Mouse (Mus musculus): ENCODE measurements at regions not wholly inside any gene's neighbourhood (a gene's known extent, or its start where the extent isn't known, plus 50 kb on each side); places are given as distances from the start of the nearest gene placed in this dataset.

- Histone ChIP-seq H3K9me3 (ENCODE audit: control insufficient read depth, low read length) (no peaks in the 10 kb centered on the region), H3K4me1 (ENCODE audit: control insufficient read depth, insufficient read depth, low read length) (0 out of 2 replicates have a peak, but pooled peaks cover 2% of the 10 kb centered on the region), H3K36me3 (ENCODE audit: control insufficient read depth, insufficient read depth, low read length) (no peaks in the 10 kb centered on the region), H3K4me2 (ENCODE audit: low read depth) (no peak overlapping the region), H3K4me3 (ENCODE audit: low read depth, low read length) (no peak overlapping the region), H3K27me3 (ENCODE audit: control insufficient read depth, insufficient read depth, low read length) (no peaks in the 10 kb centered on the region), H3K27ac (ENCODE audit: low read depth, low read length) (no peak overlapping the region), H3K9ac (ENCODE audit: low read length) (no peak overlapping the region)
- DNase-seq (ENCODE audit: low spot score) (no peak), ATAC-seq (ENCODE audit: insufficient read depth, low FRiP score, low TSS enrichment) (no peak)
- 96% methylated on average over 2 of the region's 2 CpGs for WGBS
Observed at GRCm38 (mm10) chr10:98016596-98017304, 290.2 kb upstream of the C030005K15Rik start.

DNA sequence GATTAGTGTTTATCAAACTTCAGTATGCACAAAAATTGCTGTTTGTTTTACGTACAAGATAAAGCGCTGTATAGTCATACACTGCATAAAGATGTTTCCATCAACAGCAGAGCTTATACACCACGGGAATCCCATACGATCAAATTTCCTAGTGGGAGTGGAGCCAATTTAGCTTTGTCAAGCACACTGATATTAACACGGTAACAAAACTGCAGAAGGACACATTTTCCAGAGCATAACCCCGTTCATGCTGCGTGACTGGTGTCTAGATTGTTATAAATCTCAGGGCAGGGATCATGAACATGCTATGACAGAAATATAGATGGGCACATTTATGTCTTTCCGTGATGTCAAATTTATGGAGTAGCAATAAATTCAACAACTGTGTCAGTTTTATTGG is 302.6 kb upstream of the C030005K15Rik start:
- Histone ChIP-seq H3K9ac (ENCODE audit: low read length) (no peak overlapping the region), H3K9me3 (ENCODE audit: control insufficient read depth, low read length) (no peaks in the 10 kb centered on the region), H3K27me3 (ENCODE audit: control insufficient read depth, insufficient read depth, low read length) (no peaks in the 10 kb centered on the region), H3K4me2 (ENCODE audit: low read depth) (no peak overlapping the region), H3K27ac (ENCODE audit: low read depth, low read length) (no peak overlapping the region), H3K4me3 (ENCODE audit: low read depth, low read length) (no peak overlapping the region), H3K36me3 (ENCODE audit: control insufficient read depth, insufficient read depth, low read length) (no peaks in the 10 kb centered on the region), H3K4me1 (ENCODE audit: control insufficient read depth, insufficient read depth, low read length) (no peaks in the 10 kb centered on the region)
- 69% methylated on average over 8 of the region's 8 CpGs for WGBS
- DNase-seq (ENCODE audit: low spot score) (no peak), ATAC-seq (ENCODE audit: insufficient read depth, low FRiP score, low TSS enrichment) (no peak)

- DNase-seq (ENCODE audit: low spot score) (no peak), ATAC-seq (ENCODE audit: insufficient read depth, low FRiP score, low TSS enrichment) (no peak)
- H3K27me3 ChIP-seq (ENCODE audit: control insufficient read depth, insufficient read depth, low read length), result no peaks in the 10 kb centered on the region
- H3K9ac ChIP-seq (ENCODE audit: low read length), result no peak overlapping the region
- H3K4me1 ChIP-seq (ENCODE audit: control insufficient read depth, insufficient read depth, low read length), result no peaks in the 10 kb centered on the region
- WGBS, result 52% methylated on average over 3 of the region's 3 CpGs
- no peak overlapping the region for H3K27ac ChIP-seq (ENCODE audit: low read depth, low read length)
- no peaks in the 10 kb centered on the region for H3K36me3 ChIP-seq (ENCODE audit: control insufficient read depth, insufficient read depth, low read length)
- H3K4me3 ChIP-seq (ENCODE audit: low read depth, low read length), result no peak overlapping the region
- no peaks in the 10 kb centered on the region for H3K9me3 ChIP-seq (ENCODE audit: control insufficient read depth, low read length)
- no peak overlapping the region for H3K4me2 ChIP-seq (ENCODE audit: low read depth)
Observed at GRCm38 (mm10) chr10:98029621-98030020, 303.1 kb upstream of the C030005K15Rik start.

DNA sequence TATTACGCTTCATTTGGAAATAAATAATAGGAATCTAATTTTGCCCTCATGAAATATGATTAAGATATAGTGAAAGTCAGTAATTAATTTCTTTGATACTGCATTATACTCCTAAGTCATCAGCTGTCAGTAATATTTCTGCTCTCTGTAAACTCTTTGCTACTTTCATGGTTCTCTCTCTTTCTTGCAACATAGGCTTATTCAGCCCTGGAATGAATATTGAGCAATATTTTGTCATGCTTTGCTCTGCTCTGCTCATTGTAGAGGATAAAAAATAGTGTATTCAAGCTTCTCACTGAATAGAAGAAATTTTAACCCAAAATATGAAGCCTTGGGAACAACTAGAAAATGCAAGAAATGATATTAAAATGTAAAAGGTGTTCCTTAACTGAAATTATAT is 306.1 kb upstream of the C030005K15Rik start:
- H3K27me3 ChIP-seq (ENCODE audit: control insufficient read depth, insufficient read depth, low read length), result no peaks in the 10 kb centered on the region
- no peak overlapping the region for H3K9ac ChIP-seq (ENCODE audit: low read length)
- no peaks in the 10 kb centered on the region for H3K4me1 ChIP-seq (ENCODE audit: control insufficient read depth, insufficient read depth, low read length)
- no peak overlapping the region for H3K4me2 ChIP-seq (ENCODE audit: low read depth)
- no peaks in the 10 kb centered on the region for H3K36me3 ChIP-seq (ENCODE audit: control insufficient read depth, insufficient read depth, low read length)
- DNase-seq (ENCODE audit: low spot score), result no peak
- no peaks in the 10 kb centered on the region for H3K9me3 ChIP-seq (ENCODE audit: control insufficient read depth, low read length)
- H3K27ac ChIP-seq (ENCODE audit: low read depth, low read length), result no peak overlapping the region
- 93% methylated on average over 1 of the region's 1 CpGs for WGBS
- H3K4me3 ChIP-seq (ENCODE audit: low read depth, low read length), result no peak overlapping the region
- ATAC-seq (ENCODE audit: insufficient read depth, low FRiP score, low TSS enrichment), result no peak

- Histone ChIP-seq H3K4me1 (ENCODE audit: control insufficient read depth, insufficient read depth, low read length) (no peaks in the 10 kb centered on the region), H3K4me3 (ENCODE audit: low read depth, low read length) (no peak overlapping the region), H3K27ac (ENCODE audit: low read depth, low read length) (no peak overlapping the region), H3K9ac (ENCODE audit: low read length) (no peak overlapping the region), H3K9me3 (ENCODE audit: control insufficient read depth, low read length) (no peaks in the 10 kb centered on the region), H3K36me3 (ENCODE audit: control insufficient read depth, insufficient read depth, low read length) (no peaks in the 10 kb centered on the region), H3K4me2 (ENCODE audit: low read depth) (no peak overlapping the region), H3K27me3 (ENCODE audit: control insufficient read depth, insufficient read depth, low read length) (no peaks in the 10 kb centered on the region)
- 34% methylated on average over 4 of the region's 4 CpGs for WGBS
- peak; percentile 35; the same call in 1 of the 2 replicates for ATAC-seq (ENCODE audit: insufficient read depth, low FRiP score, low TSS enrichment)
- no peak for DNase-seq (ENCODE audit: low spot score)
Observed at GRCm38 (mm10) chr10:98041766-98042165, 315.2 kb upstream of the C030005K15Rik start.

DNA sequence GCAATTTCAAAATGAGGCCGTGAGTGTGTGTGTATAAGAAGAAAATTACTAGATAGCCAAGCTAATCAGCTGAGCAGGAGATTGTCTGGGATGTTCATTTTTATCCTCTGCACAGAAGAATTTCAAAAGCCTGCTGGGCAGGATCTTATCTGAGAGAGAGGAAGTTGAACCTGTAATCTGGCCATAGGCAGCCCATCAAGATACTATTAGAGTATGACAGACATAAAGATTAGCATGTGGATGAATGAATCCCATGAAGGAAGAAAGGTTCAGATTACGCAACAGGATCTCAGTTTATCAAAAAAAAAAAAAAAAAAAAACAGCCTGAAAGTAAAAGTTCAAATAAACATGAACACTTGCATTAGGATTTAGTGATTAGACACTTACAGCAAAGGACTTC is 317.3 kb upstream of the C030005K15Rik start:
- Histone ChIP-seq H3K4me1 (ENCODE audit: control insufficient read depth, insufficient read depth, low read length) (no peaks in the 10 kb centered on the region), H3K36me3 (ENCODE audit: control insufficient read depth, insufficient read depth, low read length) (no peaks in the 10 kb centered on the region), H3K27ac (ENCODE audit: low read depth, low read length) (no peak overlapping the region), H3K9ac (ENCODE audit: low read length) (no peak overlapping the region), H3K27me3 (ENCODE audit: control insufficient read depth, insufficient read depth, low read length) (no peaks in the 10 kb centered on the region), H3K9me3 (ENCODE audit: control insufficient read depth, low read length) (no peaks in the 10 kb centered on the region), H3K4me2 (ENCODE audit: low read depth) (no peak overlapping the region), H3K4me3 (ENCODE audit: low read depth, low read length) (no peak overlapping the region)
- DNase-seq (ENCODE audit: low spot score), result no peak
- 90% methylated on average over 2 of the region's 2 CpGs for WGBS
- no peak for ATAC-seq (ENCODE audit: insufficient read depth, low FRiP score, low TSS enrichment)

DNA sequence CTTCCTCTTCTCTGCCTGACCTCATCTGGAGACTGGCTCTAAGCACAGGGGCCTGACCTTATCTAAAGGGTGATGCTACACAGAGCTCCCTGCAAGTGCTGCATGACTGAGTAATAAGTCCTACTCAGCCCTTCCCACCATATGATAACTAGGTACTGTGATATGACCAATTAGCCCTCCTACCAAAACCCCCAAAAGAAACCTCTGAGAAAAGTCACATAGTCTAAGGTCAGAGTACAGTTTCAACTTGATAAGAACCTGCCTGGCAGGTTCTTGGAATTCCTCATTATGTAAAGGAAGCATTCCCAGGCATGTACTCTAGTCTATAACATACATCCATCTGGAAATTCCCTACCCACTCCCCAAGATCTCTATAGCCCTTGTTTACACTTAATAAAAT is 318.0 kb upstream of the C030005K15Rik start:
- H3K4me1 ChIP-seq (ENCODE audit: control insufficient read depth, insufficient read depth, low read length), result no peaks in the 10 kb centered on the region
- H3K9me3 ChIP-seq (ENCODE audit: control insufficient read depth, low read length), result no peaks in the 10 kb centered on the region
- H3K9ac ChIP-seq (ENCODE audit: low read length), result no peak overlapping the region
- no peaks in the 10 kb centered on the region for H3K36me3 ChIP-seq (ENCODE audit: control insufficient read depth, insufficient read depth, low read length)
- H3K27me3 ChIP-seq (ENCODE audit: control insufficient read depth, insufficient read depth, low read length), result no peaks in the 10 kb centered on the region
- H3K4me3 ChIP-seq (ENCODE audit: low read depth, low read length), result no peak overlapping the region
- no peak overlapping the region for H3K27ac ChIP-seq (ENCODE audit: low read depth, low read length)
- no peak for DNase-seq (ENCODE audit: low spot score)
- no peak overlapping the region for H3K4me2 ChIP-seq (ENCODE audit: low read depth)
- no peak for ATAC-seq (ENCODE audit: insufficient read depth, low FRiP score, low TSS enrichment)

- H3K27me3 ChIP-seq (ENCODE audit: control insufficient read depth, insufficient read depth, low read length), result no peaks in the 10 kb centered on the region
- H3K4me2 ChIP-seq (ENCODE audit: low read depth), result no peak overlapping the region
- H3K4me3 ChIP-seq (ENCODE audit: low read depth, low read length), result no peak overlapping the region
- 67% methylated on average over 2 of the region's 2 CpGs for WGBS
- ATAC-seq (ENCODE audit: insufficient read depth, low FRiP score, low TSS enrichment) (no peak), DNase-seq (ENCODE audit: low spot score) (no peak)
- H3K27ac ChIP-seq (ENCODE audit: low read depth, low read length), result no peak overlapping the region
- H3K9ac ChIP-seq (ENCODE audit: low read length), result no peak overlapping the region
- no peaks in the 10 kb centered on the region for H3K4me1 ChIP-seq (ENCODE audit: control insufficient read depth, insufficient read depth, low read length)
- no peaks in the 10 kb centered on the region for H3K36me3 ChIP-seq (ENCODE audit: control insufficient read depth, insufficient read depth, low read length)
- no peaks in the 10 kb centered on the region for H3K9me3 ChIP-seq (ENCODE audit: control insufficient read depth, low read length)
Observed at GRCm38 (mm10) chr10:98073432-98073831, 346.9 kb upstream of the C030005K15Rik start.

DNA sequence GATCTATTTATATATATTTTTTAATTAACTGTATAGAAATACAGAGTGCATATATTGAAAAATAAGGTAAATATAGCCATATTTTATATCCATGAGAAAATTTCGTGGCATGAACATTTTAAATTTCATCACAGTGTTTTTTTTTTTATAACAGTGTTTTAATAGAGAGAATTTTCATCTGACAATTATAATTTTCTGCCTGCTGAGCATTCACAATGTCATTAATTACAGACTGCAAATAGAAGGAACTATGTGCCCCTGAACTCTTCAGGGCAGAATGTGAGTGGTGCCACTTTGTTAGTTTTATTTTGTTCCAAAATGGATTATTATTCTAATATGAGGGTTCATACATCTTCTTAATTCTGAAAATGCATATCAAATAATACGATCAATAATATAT is 358.3 kb upstream of the C030005K15Rik start:
- DNase-seq (ENCODE audit: low spot score) (no peak), ATAC-seq (ENCODE audit: insufficient read depth, low FRiP score, low TSS enrichment) (no peak)
- 68% methylated on average over 2 of the region's 2 CpGs for WGBS
- Histone ChIP-seq H3K4me1 (ENCODE audit: control insufficient read depth, insufficient read depth, low read length) (no peaks in the 10 kb centered on the region), H3K4me3 (ENCODE audit: low read depth, low read length) (no peak overlapping the region), H3K36me3 (ENCODE audit: control insufficient read depth, insufficient read depth, low read length) (no peaks in the 10 kb centered on the region), H3K4me2 (ENCODE audit: low read depth) (no peak overlapping the region), H3K9ac (ENCODE audit: low read length) (no peak overlapping the region), H3K27me3 (ENCODE audit: control insufficient read depth, insufficient read depth, low read length) (no peaks in the 10 kb centered on the region), H3K27ac (ENCODE audit: low read depth, low read length) (no peak overlapping the region), H3K9me3 (ENCODE audit: control insufficient read depth, low read length) (no peaks in the 10 kb centered on the region)

Data from neural tube, embryonic 11.5 days (tissue).